Mouse (Mus musculus): ENCODE data around the gene C130060K24Rik. TPM values are rescaled to one million over a fixed set of nuclear protein-coding genes. Genes with fewer than 3 reads are reported as not detected.

The C130060K24Rik gene
- not detected for polyA plus RNA-seq (2017; shearing (Covaris generic))

- no peak for ATAC-seq
Measured at GRCm38 (mm10) chr6:65380918-65381772, at the start of gene C130060K24Rik. Gene C130060K24Rik (plus strand): TSS chr6:65381105.

DNA sequence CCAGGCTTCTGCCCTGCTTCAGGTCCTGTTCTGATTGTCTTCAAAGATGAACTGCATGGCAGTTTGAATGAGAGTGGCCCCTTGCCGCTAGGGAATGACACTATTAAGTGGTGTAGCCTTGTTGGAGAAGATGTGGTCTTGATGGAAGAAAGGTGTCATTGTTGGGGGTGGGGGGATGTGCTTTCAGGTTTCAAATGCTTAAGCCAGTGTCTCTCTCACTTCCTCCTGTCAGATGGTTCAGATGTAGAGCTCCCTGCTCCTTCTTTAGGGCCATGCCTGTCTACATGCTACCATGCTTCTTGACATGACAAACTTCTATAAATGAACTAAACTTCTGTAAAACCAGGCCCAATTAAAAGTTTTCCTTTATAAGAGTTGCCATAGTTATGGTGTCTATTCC is 46.7 kb upstream of the C130060K24Rik start:
- ATAC-seq: no peak

DNA sequence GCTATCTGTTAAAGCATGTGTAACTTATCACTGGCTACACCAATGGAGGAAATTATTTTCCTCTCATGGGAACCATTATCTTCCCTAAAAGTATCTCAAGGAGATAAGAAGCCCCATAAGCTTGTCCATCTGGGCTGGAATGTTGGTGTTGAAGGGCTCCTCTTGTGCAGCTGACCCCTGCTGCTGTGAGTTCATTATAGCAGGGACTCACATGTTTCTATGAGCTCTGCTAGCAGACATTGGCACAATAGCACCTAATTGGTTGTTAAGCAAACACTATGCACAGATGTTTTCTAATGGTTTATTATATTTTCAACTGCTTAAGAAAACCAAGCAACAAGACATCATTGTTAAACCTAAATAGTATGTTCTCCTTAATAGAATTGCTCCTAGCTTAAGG is 41.5 kb upstream of the C130060K24Rik start:
- no peak for ATAC-seq

DNA sequence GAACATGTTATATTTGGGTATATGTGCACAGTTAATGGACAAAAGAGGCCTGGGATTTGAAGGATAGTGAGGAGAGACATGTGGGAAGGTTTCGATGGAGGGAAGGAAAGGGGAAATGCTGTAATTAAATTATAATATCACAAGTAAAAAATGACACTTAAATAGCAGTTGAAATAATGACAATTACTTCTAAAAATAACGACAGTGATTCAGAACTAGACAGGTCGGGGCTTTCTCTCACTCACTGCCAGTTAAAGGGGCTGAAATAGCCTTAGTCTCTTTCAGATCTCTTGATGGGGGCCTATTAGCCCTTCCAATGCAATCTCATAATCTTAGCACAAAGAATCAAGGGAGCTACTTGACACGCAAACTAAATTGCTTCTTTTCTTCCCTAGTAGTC is 39.5 kb upstream of the C130060K24Rik start:
- no peak for ATAC-seq

DNA sequence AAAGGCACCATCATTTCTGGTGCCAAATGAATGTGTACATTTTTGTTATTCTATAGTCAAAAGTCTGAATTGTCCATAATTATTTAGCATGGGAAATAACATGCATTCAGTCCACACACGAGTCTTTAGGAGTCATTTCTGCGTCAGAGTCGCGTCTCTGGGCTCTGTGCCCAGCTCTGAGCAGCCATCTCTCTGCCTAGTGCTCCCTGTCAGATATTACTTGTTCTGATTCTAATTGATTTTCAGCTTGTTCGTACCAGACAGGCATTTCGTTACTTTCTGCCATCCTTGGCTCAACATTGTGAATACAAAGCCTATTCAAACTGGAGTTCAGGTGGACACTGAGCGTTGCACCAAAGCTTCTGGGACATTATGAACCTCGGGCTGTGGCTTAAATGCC is 33.2 kb upstream of the C130060K24Rik start:
- no peak for ATAC-seq

GRCm38 (mm10) chr6:65348255-65348654 is 32.6 kb upstream of the C130060K24Rik start:
- no peak for ATAC-seq

GRCm38 (mm10) chr6:65351622-65352021 is 29.3 kb upstream of the C130060K24Rik start:
- ATAC-seq: no peak

GRCm38 (mm10) chr6:65375918-65376317 is 5.0 kb upstream of the C130060K24Rik start:
- ATAC-seq: no peak

- no peak for ATAC-seq
Measured at GRCm38 (mm10) chr6:65421888-65422287, 41.0 kb downstream of the C130060K24Rik start.

DNA sequence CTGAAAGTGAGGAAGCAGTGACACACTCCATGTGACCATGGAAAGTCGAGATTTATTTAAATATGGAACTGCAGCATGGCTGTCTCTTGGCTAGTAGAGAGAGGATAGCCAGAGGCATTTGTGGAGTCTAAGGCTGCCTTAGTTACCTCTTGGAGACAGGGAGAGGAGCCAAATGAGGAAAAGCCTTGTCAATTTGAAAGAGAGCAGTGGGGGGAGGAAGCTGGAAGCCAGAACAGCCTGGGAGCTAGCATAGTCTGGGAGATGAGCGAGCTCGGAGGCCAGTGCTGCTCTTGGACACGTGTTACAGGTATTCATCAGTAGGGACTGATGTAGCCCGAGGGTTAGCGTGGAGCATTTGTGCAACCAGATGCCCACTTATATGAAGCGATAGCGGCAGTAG is 46.2 kb downstream of the C130060K24Rik start:
- ATAC-seq: no peak

- no peak for ATAC-seq
Measured at GRCm38 (mm10) chr6:65433159-65433558, 52.3 kb downstream of the C130060K24Rik start.

- ATAC-seq: peak; percentile 52
Measured at GRCm38 (mm10) chr6:65453465-65453864, 72.6 kb downstream of the C130060K24Rik start.

GRCm38 (mm10) chr6:65465294-65465693 is 84.4 kb downstream of the C130060K24Rik start:
- ATAC-seq: peak; percentile 85

DNA sequence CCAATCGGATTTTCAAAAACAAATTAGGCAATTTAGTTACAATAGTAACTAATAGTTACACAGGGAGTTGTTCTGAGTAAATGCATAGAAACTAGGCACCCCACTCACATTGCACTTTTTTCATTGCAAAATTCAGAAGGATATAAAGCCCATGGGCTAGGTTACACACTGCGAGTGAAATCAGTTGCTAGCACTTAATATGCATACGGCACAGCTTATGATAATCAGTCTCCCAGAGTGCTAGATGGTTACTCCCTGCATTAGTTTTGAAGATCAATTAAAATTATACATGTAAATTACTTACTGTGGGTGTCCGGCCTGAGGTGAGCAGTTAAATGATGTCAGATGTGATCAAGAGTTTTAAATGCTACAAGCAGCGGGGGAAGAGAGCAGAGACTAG is 89.4 kb downstream of the C130060K24Rik start:
- no peak for ATAC-seq

- ATAC-seq: peak; percentile 90
Measured at GRCm38 (mm10) chr6:65472455-65472854, 91.5 kb downstream of the C130060K24Rik start.

- ATAC-seq: peak; percentile 63
Measured at GRCm38 (mm10) chr6:65498786-65499185, 117.9 kb downstream of the C130060K24Rik start.

Other genes starting within 250 kb of the C130060K24Rik start
- 1 to 10 TPM; 1.4 to 9.9 (median 9.4) TPM for gene Hpgds, start 236.2 kb upstream of the C130060K24Rik start, polyA plus RNA-seq (2017; shearing (Covaris generic))
- 10 to 100 TPM in 1 of 3 experiments, 1 to 10 TPM in 2; 5.8 to 11.0 (median 7.8) TPM for gene Tnip3, start 144.2 kb downstream of the C130060K24Rik start, polyA plus RNA-seq (2017; shearing (Covaris generic))